Mouse (Mus musculus): ENCODE data around the gene Fmo5.

Fmo5 gene

DNA sequence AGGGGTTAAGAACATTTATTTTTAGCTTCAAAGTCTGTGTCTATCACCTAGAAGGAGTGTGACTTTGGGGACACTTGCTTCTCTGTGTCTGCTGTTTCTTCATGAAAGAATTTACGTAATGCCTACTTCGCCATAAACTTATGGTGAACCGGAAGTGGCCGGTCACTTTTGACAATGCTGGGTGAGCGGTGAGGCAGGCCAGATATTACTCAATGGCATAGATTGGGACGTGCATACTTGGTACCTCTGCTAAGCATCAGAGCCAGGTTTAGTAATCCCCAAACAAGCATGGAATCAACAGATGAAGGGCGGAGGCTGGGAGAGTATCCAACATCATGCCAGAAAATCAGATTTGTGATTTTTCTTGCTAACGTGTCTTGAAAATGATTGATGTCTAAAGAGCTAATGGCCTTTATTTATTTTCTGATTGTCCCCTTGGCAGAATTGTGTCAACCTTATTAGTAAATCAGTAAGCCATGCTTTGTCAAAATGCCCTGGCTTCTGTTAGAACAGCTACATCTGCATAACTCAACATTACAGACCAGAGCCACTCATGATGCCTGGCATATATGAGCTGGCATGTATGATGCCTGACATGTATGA is 2.8 kb downstream of the Fmo5 start:
- no peak for DNase-seq (ENCODE audit: low read depth, low spot score)

DNA sequence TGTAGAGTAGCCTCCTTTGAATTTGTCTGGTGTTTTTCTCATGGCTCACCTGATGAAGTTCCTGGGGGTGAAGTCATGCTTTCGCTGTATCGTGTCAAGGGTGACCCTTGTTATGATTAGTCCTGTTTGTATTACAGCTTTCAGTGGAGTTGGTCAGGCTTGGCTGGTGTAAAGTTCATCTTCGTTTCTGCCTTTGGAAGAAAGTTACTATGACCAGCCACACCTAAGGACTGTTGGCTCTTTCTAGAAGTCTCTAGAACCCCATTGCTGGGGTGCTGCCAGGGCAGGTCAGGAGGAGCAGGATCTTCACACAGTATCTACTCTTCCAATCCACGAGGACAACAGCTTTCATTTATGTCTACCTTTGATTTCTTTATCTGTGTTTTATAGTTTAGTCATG is 4.9 kb downstream of the Fmo5 start:
- no peak for DNase-seq (ENCODE audit: low read depth, low spot score)

GRCm38 (mm10) chr3:97634288-97634761 is 5.7 kb downstream of the Fmo5 start:
- peak; percentile 23 for DNase-seq (ENCODE audit: low read depth, low spot score)

DNA sequence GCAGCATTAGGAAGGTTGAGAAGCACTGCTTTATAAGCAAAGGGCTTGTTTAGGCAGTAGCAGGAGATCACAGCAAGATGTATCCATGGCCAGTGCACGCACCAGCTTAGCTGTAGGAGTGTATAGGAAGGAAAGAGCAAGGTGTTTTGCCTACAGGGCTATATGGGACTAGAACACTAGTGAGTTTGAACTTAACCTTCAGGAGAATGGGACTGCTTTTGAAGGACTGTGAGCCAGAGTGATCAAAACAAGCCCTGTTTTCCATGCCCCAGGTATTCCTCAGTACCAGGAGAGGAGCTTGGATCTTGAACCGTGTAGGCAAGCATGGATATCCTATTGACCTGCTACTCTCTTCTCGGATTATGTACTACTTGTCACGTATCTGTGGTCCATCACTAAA is 12.8 kb downstream of the Fmo5 start:
- no peak for DNase-seq (ENCODE audit: low read depth, low spot score)

DNA sequence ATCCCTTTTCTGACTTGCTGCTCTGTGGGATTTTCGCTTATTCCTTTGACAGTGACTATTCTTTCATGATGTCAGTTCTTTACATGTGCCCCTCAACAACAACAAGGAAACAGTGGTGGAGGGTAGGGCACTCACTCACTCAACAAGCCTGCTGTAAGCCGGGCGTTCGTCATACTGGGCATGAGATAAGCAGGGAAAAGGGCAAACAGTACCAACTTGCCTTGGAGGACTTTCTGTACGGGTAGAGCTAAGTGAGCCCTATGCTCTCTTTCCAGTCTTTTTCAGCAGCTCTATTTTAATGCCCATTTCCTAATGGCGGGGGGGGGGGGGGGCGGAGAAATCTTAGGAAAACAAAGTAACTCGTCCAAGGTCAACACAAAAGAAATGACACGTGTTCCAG is 13.4 kb downstream of the Fmo5 start:
- no peak for DNase-seq (ENCODE audit: low read depth, low spot score)

- DNase-seq (ENCODE audit: low read depth, low spot score) = no peak
These were observed 19.9 kb downstream of the Fmo5 start for GRCm38 (mm10) chr3:97648518-97648917.

DNA sequence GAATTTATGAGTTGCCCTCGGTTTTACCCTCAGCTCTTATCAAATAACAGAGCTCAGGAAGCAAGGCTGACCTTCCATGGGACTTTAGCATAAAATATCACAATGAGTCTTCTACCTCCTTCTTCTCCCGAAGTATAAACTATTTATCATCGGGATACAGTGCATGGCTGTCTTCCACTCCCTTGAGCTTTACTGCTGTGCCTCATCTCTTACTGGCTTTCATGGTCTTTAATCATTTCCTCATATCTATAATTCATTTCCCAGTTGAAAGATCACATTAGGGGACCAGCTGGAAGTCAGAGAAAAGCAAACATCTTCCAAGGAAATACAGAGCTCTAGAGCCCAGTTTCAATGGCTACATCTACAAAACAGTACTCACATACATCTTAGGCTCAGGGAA is 20.4 kb downstream of the Fmo5 start:
- DNase-seq (ENCODE audit: low read depth, low spot score) = no peak

DNA sequence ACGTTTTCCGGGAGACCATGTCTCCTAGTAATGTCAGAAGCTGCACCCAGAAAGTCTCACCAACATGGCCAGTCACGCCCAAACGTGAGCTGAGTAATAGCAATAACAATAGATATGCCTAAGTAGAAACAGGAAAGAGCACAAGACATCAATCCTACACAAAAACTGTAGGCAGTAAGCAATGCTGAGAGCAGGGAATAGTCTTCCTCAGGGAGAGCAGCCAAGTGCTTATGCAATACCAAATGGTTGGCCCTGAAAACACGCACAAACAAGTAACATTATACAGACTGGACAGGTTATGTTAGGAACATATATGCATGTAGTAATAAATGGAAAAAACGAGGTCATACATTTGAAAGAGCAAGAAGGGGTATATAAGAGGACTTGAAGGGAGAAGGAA is 20.9 kb downstream of the Fmo5 start:
- DNase-seq (ENCODE audit: low read depth, low spot score) = no peak

DNA sequence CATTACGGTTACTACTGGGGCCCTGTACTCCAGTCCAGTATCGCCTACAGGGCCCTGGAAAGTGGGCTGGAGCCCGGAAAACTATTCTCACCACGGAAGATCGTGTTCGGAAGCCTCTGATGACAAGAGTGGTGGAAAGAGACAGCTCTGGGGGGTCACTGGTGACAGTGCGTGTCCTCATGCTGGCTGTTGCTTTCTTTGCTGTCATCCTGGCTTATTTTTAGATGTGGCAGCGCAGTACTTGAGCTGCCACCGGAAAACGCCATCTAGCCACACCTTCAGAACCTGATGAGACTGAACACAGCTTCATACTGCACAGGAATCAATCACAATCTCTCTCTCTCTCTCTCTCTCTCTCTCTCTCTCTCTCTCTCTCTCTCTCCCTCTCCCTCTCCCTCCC is 23.0 kb downstream of the Fmo5 start:
- no peak for DNase-seq (ENCODE audit: low read depth, low spot score)

DNA sequence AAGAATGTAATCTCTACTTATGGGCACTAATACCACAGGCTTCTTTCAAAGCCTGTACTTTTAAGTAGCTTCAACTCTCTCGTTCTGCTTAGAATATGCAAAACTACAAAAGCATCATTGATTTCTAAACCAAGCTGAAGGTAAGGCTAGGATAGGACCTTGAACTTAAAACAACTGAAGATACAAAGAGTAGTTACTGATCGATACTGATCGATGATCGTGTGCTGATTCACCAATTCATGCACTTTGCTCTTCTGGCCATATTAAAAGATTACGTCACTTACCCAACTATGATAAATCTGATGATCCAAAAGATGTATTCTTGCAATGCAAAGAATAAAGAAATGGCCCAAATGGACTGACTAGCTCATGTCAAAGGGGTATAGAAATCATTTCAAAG is 25.2 kb downstream of the Fmo5 start:
- DNase-seq (ENCODE audit: low read depth, low spot score) = no peak

GRCm38 (mm10) chr3:97654901-97655300 is 26.3 kb downstream of the Fmo5 start:
- DNase-seq (ENCODE audit: low read depth, low spot score) = peak; percentile 62

DNA sequence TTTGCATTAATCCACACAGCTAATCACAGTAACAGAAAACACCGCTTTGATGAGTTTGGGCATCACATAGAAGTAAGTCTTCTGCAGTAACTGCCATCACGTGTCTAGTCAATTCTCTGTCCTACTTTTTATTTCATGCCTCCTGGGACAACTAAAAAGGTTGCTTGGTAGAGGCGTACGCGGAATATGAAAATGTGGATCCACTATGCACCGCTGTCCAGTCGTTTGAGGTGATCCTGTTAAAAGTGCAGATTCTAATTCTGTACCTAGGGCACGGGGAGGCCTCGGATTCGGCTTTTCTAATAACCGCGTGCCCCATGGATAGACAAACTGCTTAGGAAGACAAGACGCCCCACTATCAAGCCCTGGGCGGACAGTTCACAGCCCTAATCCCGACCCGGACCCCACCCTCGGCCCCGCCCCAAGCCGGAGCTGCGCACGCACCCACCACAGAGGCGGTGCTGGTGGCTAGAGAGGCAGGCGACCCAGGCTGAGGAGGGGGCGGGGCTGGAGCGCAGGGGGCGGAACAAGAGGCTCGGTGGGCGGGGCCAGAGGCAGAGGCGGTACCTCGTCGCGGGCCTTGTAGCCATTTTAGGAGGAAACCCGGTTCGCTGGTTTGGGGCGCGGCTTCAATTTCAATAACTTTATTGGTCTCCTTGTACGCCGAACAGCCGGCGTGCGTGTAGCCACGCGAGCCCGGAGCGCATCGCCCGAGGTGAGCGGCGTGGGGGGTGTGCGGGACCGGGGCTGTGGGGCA is 29.2 kb downstream of the Fmo5 start, which contains the start of gene Prkab2:
Gene Prkab2 (plus strand): TSS at position 539 of the 757 bp plus-strand sequence.
- DNase-seq (ENCODE audit: low read depth, low spot score) = peak; percentile 98

DNA sequence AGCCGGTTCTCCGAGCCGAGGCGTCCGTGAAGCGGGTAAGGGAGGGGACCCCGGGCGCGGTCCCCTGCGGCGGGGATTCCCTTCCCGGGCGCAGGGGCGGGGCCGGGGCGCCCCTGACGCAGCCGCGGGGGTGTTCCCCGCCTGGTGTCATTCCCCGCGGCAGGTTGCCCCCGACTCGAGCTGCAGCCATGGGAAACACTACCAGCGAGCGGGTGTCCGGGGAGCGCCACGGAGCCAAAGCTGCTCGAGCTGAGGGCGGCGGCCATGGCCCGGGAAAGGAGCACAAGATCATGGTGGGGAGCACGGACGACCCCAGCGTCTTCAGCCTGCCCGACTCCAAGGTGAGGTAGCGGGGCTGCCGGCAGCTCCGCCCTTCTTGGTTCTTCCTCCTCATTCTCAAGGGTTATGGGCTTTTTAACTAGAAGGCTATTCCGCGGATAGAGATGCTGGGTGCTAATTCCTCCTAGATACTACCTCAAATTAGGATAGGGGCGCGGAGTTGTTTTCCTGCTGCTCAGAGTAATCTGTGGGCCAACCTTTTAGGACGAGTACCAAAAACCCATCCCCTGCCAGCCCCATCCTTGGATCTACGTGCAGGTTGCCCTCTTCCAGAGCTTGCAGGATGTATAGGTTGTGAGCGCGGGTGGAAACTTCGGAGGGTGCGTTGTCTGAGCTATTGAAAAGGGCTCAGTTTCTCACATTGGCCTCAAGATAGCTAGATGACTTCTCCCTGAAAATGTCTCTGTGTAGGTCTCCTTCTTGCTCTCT is 30.0 kb downstream of the Fmo5 start:
- DNase-seq (ENCODE audit: low read depth, low spot score) = peak; percentile 93

- DNase-seq (ENCODE audit: low read depth, low spot score) = no peak
These were observed 31.1 kb downstream of the Fmo5 start for GRCm38 (mm10) chr3:97659746-97660145.

DNA sequence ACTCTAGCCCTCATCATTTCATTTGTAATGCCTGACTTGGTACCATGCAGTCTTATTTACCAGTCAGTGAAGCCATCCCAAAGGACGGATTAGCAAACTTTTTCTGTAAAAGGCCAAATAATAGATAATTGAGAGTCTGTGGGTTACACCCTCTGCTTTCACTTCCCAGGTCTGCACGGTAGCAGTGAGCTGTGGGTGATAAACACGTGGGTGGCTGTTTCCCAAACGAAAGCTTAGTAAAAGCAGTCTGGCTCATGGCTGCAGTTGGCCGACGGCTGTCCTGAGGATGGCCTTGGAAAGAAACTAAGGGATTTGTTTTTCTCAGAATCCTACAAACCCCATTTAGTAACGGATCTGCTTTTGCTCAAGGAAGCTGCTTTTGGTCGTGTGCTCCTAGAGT is 32.6 kb downstream of the Fmo5 start:
- peak; percentile 72 for DNase-seq (ENCODE audit: low read depth, low spot score)

GRCm38 (mm10) chr3:97665525-97665924 is 36.9 kb downstream of the Fmo5 start:
- no peak for DNase-seq (ENCODE audit: low read depth, low spot score)

DNA sequence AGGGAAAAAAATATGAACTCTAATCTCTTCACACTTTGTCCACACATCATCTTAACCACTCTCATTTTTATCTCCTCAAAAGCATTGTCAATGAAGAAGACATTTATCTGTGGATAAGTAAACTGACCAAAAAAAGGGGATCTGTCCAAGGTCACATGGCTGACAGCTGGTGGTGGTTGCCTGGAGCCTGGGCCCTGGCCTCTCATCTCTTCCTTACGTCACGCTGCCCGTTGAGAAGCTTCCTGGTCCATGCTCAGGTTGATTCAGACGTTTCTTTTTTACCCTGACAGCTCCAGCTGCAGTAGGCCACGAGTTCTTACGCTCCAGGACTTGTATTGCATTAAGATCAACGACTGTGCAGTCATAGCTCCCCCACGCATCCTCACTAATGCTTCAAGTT is 37.5 kb downstream of the Fmo5 start:
- DNase-seq (ENCODE audit: low read depth, low spot score) = no peak

- no peak for DNase-seq (ENCODE audit: low read depth, low spot score)
These were observed 38.6 kb downstream of the Fmo5 start for GRCm38 (mm10) chr3:97667093-97667675.

- no peak for DNase-seq (ENCODE audit: low read depth, low spot score)
These were observed 46.1 kb downstream of the Fmo5 start, which contains the start of gene Gm17651 for GRCm38 (mm10) chr3:97674644-97675110. Gene Gm17651, minus strand, starts transcription at chr3:97674694.

DNA sequence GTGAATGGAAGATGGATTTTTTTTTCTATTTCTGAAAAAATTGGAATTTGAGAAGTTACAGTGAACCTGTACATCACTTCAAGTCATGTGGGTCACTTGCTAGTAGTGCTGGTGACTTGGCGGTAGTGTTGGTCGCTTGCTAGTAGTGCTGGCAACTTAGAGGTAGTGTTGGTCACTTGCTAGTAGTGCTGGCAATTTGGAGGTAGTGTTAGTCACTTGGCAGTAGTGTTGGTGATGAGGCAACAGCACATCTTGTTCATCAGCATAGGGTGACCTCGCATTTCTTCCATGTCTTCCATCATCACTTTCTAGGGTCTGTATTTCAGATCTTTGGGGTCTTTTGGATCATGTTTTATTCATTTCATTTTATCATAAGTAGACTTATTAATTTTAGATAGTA is 47.5 kb downstream of the Fmo5 start:
- DNase-seq (ENCODE audit: low read depth, low spot score) = no peak

DNA sequence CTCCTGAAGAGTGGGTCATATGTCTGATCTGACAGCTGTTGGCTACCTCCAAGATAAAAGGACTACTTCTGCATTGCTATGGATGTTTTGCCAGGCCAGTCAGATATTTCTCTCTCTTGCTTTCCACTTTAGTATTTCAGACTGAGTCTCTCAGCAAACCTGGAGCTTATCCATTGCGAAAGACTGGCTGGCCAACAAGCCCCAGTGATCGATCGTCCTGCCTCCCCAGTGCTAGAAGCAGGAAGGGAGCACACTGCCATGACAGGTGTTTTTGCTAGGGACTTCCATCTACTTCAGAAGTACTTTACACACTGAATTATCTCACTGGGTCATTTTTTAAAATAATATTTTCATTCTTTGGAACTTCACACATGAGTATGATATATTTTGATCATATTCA is 49.8 kb downstream of the Fmo5 start:
- DNase-seq (ENCODE audit: low read depth, low spot score) = no peak
